Mouse (Mus musculus): ENCODE data around the gene Derl2.

The Derl2 gene

GRCm38 (mm10) chr11:70982557-70983228 is 36.9 kb downstream of the Derl2 start, which contains the start of gene C1qbp:
TSS of gene C1qbp (minus strand) at chr11:70983026.
- in situ Hi-C loops (cut with MboI; ENCODE audit: low sequenced_read_pairs): no loop called here

DNA sequence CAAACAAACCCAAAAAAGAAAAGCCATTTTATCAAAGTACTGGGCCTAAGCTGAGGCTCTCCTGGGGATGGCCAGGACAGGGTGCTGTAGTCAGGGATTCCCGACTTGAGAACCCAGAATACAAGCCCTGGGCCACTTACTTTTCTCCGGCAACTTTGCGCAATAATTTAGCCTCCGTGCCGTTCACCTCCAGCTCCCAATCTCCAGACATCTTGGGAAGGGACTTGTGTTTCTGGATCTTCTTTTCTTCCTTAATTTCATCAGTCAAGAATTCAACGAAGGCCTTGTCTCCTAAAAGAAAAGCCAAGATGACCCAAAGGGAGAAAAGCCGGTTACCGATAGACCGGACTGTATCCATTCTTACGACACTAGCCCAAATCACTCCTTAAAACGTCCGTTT is 37.6 kb downstream of the Derl2 start:
- in situ Hi-C loops (cut with MboI; ENCODE audit: low sequenced_read_pairs): no loop called here

DNA sequence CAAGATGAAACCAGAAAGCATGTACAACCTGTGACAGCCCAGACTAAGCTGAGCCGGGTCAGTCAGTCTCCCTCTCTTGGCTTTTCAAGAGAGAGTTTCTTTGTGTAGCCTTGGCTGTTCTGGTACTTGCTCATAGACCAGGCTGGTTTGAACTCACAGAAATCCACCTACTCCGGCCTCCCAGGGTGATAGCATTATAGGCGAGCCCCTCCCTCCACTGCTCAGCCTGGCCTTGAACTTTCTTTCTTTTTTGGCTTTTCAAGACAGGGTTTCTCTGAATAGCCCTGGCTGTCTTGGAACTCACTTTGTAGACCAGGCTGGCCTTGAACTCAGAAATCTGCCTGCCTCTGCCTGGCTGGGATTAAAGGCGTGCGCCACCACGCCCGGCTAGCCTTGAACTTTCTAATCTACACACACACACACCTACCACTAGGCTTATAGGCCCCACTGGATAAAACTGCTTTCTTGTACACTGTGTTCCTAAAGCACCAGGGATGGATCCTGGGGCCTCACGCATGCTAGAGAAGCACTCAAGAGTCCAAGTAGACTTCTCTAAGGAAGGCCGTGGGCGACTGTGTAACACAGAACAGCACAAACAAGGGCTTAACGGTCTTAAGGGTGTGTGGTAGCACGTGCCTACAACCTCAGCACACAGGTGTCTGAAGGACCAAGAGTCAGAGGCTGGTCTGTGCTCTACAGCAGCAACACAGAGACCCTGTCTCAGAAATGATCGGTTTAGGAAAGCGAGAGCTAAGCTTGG is 38.7 kb downstream of the Derl2 start:
- in situ Hi-C loops (cut with MboI; ENCODE audit: low sequenced_read_pairs): no loop called here

DNA sequence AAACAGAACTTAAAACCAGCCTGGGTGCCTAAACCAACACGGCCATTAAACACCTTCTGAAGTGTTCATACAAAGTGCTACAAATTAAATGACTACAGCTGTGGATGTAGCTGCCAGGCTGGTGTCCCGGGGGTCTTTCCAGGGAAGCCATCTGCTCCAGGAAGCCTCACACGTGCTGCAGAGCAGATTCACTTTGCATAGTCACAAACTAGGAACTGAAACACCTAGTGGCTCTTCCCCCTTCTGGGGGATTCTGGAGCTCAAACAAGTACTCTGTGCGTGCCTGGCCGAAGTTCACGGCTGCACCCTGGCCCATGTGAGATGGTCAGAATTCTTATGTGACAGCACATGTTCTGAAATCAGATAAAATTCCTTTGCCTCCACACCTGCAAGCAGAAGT is 39.4 kb downstream of the Derl2 start:
- in situ Hi-C loops (cut with MboI; ENCODE audit: low sequenced_read_pairs): no loop called here

- in situ Hi-C loops (cut with MboI; ENCODE audit: low sequenced_read_pairs): no loop called here
Observed at GRCm38 (mm10) chr11:70977293-70977692, 42.3 kb downstream of the Derl2 start.

- in situ Hi-C loops (cut with MboI; ENCODE audit: low sequenced_read_pairs): no loop called here
Observed at GRCm38 (mm10) chr11:70975193-70975592, 44.4 kb downstream of the Derl2 start.

DNA sequence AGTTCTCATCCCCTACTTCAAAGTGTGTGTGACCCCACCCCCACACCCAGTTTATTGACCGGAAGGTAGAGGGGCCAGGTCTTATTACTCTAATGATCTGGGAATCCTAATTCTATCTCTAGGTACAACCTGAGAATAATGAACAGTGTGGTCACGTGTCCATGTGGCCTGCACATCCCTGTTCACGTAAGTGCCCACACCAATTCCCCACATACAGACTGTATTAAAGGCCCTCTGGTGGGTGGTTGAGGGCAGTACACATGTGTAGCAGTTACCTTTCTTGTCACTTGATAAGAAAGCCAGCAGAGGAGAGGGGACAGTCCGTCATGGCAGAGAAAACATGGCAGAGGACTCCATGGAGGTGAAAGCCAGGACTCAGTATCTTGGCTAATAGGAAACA is 45.7 kb downstream of the Derl2 start:
- in situ Hi-C loops (cut with MboI; ENCODE audit: low sequenced_read_pairs): no loop called here

DNA sequence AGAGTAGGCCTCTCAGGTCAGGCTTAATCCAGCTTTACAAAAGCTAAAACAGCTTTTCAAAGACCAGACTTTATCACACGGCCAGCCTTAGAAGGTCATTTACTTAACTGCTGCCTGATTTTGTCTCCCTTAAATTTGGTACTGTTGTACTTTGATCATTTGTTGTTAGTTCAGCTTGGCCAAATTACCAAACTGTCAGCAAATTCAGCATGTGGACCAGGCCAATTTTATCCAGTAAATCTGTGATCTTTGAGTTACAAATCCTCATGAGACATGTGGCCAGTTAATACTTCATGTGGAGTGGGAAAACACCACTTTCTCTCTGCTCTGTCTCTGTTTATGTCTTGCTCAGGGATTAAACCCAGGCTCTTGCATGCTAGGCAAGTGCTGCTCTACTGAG is 47.1 kb downstream of the Derl2 start:
- in situ Hi-C loops (cut with MboI; ENCODE audit: low sequenced_read_pairs): no loop called here

- in situ Hi-C loops (cut with MboI; ENCODE audit: low sequenced_read_pairs): no loop called here
Observed at GRCm38 (mm10) chr11:70970560-70971540, 48.8 kb downstream of the Derl2 start.

DNA sequence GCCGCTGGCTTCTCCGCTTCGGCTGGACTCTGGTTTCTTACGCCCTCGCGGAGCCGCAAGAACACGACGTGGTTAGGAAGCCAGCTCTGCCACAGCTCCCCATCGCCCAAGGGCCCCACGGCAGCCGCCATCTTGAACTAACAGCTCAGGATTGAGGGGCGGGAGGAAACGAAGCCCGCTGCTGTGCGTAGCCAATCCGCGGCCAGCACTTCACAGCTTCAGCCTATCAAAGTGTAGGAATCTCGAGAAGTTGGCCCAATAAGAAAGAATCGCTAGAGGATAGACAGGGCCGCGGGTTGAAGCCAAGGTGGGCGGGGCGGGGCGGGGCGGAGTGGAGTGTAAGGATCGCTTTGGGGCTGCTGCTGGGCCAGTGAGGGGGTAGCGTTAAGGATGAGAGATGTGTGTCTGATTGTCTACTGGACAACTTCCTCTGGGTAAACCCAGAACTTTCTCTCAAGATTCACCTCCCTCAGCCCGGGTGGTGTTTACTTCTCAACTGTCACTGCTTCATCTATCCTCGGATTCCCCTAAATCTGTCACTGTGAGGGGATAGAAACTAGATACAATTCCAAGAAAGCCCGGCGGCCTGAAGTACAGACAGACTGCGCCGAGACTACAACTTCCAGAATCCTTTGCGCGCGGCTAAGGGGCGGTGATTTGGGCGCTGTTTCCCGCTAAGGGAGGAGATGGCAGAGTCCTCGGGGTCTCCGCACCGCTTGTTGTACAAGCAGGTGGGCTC is 49.7 kb downstream of the Derl2 start, which contains the start of the genes Nup88 and Rpain:
Gene Nup88, minus strand, starts transcription at position 153 of the 739 bp plus-strand sequence.
Gene Rpain, plus strand, starts transcription at position 393 of the 739 bp plus-strand sequence.
- in situ Hi-C loops (cut with MboI; ENCODE audit: low sequenced_read_pairs): no loop called here

DNA sequence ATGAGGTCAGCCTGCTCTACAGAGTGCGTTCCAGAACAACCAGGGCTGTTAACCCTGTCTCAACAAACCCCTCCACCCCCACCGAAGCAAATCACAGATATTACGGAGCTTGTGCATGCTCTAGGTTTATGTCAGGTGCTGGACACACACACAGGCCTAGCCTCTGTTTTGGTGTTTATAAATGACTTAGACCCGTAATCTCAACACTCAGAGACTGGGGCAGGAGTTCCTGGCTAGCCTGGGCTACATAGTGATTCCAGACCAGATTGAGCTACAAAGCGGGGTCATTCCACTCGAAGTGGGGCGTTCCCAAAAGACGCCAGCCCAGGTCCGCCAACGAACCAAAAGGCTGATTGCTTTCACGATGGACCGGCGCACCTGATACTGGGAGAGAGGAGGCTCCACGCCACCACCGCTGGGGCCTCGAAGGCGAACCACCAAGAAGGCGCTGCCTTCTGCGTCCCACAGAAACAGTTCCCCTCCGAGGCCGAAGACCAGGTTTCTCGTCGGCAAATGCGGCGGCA is 50.3 kb downstream of the Derl2 start:
- in situ Hi-C loops (cut with MboI; ENCODE audit: low sequenced_read_pairs): no loop called here

DNA sequence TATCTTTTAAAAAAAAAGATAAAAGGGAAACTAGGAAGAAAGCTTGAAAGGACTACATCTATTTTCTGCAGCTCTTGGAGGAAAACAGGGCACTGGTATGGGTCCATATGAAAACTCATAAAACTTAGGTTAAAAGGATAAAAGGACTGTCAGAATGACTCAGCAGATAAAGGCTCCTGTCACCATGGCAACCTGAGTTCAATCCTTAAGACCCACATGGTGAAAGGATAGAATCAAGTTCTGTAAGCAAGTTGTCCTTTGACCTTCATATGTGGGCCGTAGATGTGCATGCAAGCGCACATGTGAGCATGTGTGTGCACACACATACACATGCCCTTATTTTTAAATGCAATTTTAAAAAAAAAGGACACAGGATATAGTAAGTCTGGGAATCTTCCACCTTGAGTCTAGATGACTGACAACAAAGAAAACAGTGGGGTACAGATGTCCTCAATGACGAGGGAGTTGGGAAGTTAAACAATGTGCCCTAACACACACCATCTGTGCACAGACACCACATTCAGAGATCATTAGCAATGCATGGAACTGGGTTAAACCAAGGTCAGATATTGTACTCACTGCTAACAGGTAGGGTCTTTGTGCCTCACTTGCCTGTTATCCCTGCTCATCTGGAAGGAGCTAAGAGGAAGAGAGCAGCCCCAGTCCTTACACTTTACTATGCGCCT is 55.3 kb downstream of the Derl2 start:
- in situ Hi-C loops (cut with MboI; ENCODE audit: low sequenced_read_pairs): no loop called here

- in situ Hi-C loops (cut with MboI; ENCODE audit: low sequenced_read_pairs): no loop called here
Observed at GRCm38 (mm10) chr11:70960786-70961554, 58.7 kb downstream of the Derl2 start.

Measured in CH12F3 (cell line).